Mouse (Mus musculus) limb, embryonic 11.5 days (tissue): ENCODE results near the gene Eif4g1. TPM values are rescaled to one million over a fixed set of nuclear protein-coding genes. Genes with fewer than 3 reads are reported as not detected.
"Not testable (repeated sequence)": the region's sequence is repeated elsewhere in the genome, so short reads cannot be mapped to it uniquely, and the experiment has no call there.

Source experiments
- ATAC-seq: fragments of 200-750 bp; cut with Nextera tagmentation; 2 replicates; pipeline ENCODE4 v1.8.0; 2017; ENCODE audit warnings: low read depth; ENCODE audit not compliant: insufficient number of reproducible peaks, low FRiP score, low TSS enrichment
- DNase-seq: peaks from one replicate; pipeline ENCODE4 v3.0.0-alpha.2; 2015; ENCODE audit warnings: low spot score
- H3K27ac ChIP-seq: fragments of 300-500 bp; sonication (generic); replicated peaks from 2 replicates; pipeline ENCODE4 v1.5.1; 2014; ENCODE audit warnings: low read depth, mild to moderate bottlenecking, low read length
- H3K27me3 ChIP-seq: fragments of 300-500 bp; sonication (generic); 2 replicates; pipeline ENCODE4 v1.6.1; 2014; ENCODE audit warnings: mild to moderate bottlenecking, low read length, mixed read lengths; ENCODE audit not compliant: control insufficient read depth, insufficient read depth
- H3K36me3 ChIP-seq: fragments of 300-500 bp; sonication (generic); 2 replicates; pipeline ENCODE4 v1.6.1; 2014; ENCODE audit warnings: mild to moderate bottlenecking, low read length, moderate library complexity, mixed read lengths; ENCODE audit not compliant: control insufficient read depth, insufficient read depth
- H3K4me1 ChIP-seq: fragments of 300-500 bp; sonication (generic); 2 replicates; pipeline ENCODE4 v1.6.1; 2014; ENCODE audit warnings: low read length, mixed read lengths; ENCODE audit not compliant: control insufficient read depth, insufficient read depth
- H3K4me2 ChIP-seq: fragments of 300-500 bp; sonication (generic); 2 replicates; pipeline ENCODE4 v1.6.1; 2014; ENCODE audit warnings: low read depth, mild to moderate bottlenecking, moderate library complexity; ENCODE audit not compliant: severe bottlenecking
- H3K4me3 ChIP-seq: fragments of 300-500 bp; sonication (generic); 2 replicates; pipeline ENCODE4 v1.5.1; 2014; ENCODE audit warnings: low read depth, low read length
- H3K9ac ChIP-seq: fragments of 300-500 bp; sonication (generic); 2 replicates; pipeline ENCODE4 v1.6.1; 2014; ENCODE audit warnings: mild to moderate bottlenecking, low read length
- H3K9me3 ChIP-seq: fragments of 300-500 bp; sonication (generic); 2 replicates; pipeline ENCODE4 v1.6.1; 2016; ENCODE audit warnings: low read length; ENCODE audit not compliant: control insufficient read depth
- WGBS: fragments of 180-500 bp; shearing (Covaris S2); extraction: QIAGEN DNeasy Blood & Tissue Kit; methylation state at CpG from one replicate; pipeline ENCODE4 v1.1.7; 2014; 5-methylcytosine and 5-hydroxymethylcytosine counted together
- polyA plus RNA-seq: library from polyadenylated mRNA; unstranded; fragments of >200 nt; fragmentation: Nextera tagmentation; extraction: Ambion mirVana; gene quantifications from 2 replicates; pipeline ENCODE4 v1.2.1, GENCODE M21; 2014

Gene Eif4g1
- polyA plus RNA-seq, result 170 and 190 TPM in 2 replicates

- H3K9ac ChIP-seq, H3K36me3 ChIP-seq, H3K27me3 ChIP-seq, H3K4me2 ChIP-seq, H3K9me3 ChIP-seq, ATAC-seq, DNase-seq, H3K27ac ChIP-seq, H3K4me3 ChIP-seq, H3K4me1 ChIP-seq: not testable (repeated sequence)
- 96% methylated on average over 5 of the region's 6 CpGs for WGBS
These were observed at the start of gene Eif4g1 for GRCm38 (mm10) chr16:20668013-20668412. TSS of gene Eif4g1 (plus strand) at chr16:20668313.

- peak overlapping the region; percentile 72 for H3K4me3 ChIP-seq
- peaks cover 23% of the 10 kb centered on the region for H3K27me3 ChIP-seq
- H3K27ac ChIP-seq, result no peak overlapping the region
- no peaks in the 10 kb centered on the region for H3K9me3 ChIP-seq
- H3K4me1 ChIP-seq, result peaks cover 16% of the 10 kb centered on the region
- ATAC-seq, result peak; percentile 48; the same call in 1 of the 2 replicates
- H3K9ac ChIP-seq, result no peak overlapping the region; the same call in 1 of the 2 replicates
- H3K36me3 ChIP-seq, result no peaks in the 10 kb centered on the region
- peak; percentile 70 for DNase-seq
- 2% methylated on average over 82 of the region's 83 CpGs for WGBS
- peak overlapping the region; percentile 99 for H3K4me2 ChIP-seq
These were observed 48.3 kb upstream of the Eif4g1 start for GRCm38 (mm10) chr16:20619541-20620398.

DNA sequence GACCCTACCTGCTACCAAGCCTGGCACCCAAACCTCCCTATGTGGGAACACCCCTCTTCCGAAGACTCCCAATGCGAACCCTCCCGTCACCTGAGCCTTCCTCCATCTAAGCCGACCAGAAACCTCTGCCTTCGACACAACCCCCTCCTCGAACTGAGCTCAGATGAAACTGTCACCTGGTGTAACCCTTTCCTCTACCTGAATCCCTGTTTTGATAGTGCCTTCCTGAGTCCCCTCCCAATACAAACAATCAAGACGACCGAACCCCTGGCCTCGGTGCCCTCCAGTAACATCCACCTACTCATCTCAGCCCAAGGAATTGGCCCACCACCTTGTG, 47.7 kb upstream of the Eif4g1 start:
- Histone ChIP-seq H3K27ac (no peak overlapping the region), H3K4me3 (peak overlapping the region; percentile 72), H3K36me3 (no peaks in the 10 kb centered on the region), H3K4me2 (peak overlapping the region; percentile 99), H3K9me3 (no peaks in the 10 kb centered on the region), H3K4me1 (peaks cover 16% of the 10 kb centered on the region), H3K9ac (no peak overlapping the region; the same call in 1 of the 2 replicates), H3K27me3 (peaks cover 23% of the 10 kb centered on the region)
- ATAC-seq, result 0 out of 2 replicates have a peak, but pooled peaks have one; percentile 10
- under 1% methylated on average over 9 of the region's 9 CpGs for WGBS
- DNase-seq, result no peak

- peaks cover 23% of the 10 kb centered on the region for H3K27me3 ChIP-seq
- ATAC-seq (0 out of 2 replicates have a peak, but pooled peaks have one; percentile 7), DNase-seq (peak; percentile 63)
- H3K4me1 ChIP-seq, result peaks cover 16% of the 10 kb centered on the region
- no peak overlapping the region for H3K27ac ChIP-seq
- H3K4me2 ChIP-seq, result peak overlapping the region; percentile 99
- H3K36me3 ChIP-seq, result no peaks in the 10 kb centered on the region
- H3K9ac ChIP-seq, result peak overlapping the region; percentile 70
- H3K9me3 ChIP-seq, result no peaks in the 10 kb centered on the region
- WGBS, result under 1% methylated on average over 32 of the region's 32 CpGs
- peak overlapping the region; percentile 72 for H3K4me3 ChIP-seq
These were observed 47.3 kb upstream of the Eif4g1 start for GRCm38 (mm10) chr16:20620751-20621190.

- WGBS, result 0% methylated on average over 83 of the region's 92 CpGs
- ATAC-seq, result peak; percentile 51; the same call in 1 of the 2 replicates
- peaks cover 16% of the 10 kb centered on the region for H3K4me1 ChIP-seq
- peak; percentile 67 for DNase-seq
- no peaks in the 10 kb centered on the region for H3K36me3 ChIP-seq
- H3K27ac ChIP-seq, result no peak within 1 kb of the TSS; the same call in 1 of the 2 replicates
- no peaks in the 10 kb centered on the region for H3K9me3 ChIP-seq
- H3K4me2 ChIP-seq, result peak within 1 kb of the TSS; percentile 99
- H3K4me3 ChIP-seq, result peak within 1 kb of the TSS; percentile 72
- peak within 1 kb of the TSS; percentile 70 for H3K9ac ChIP-seq
- H3K27me3 ChIP-seq, result peaks cover 23% of the 10 kb centered on the region
These were observed 46.7 kb upstream of the Eif4g1 start, which contains the start of gene Camk2n2 for GRCm38 (mm10) chr16:20621191-20621990. TSS of gene Camk2n2 (minus strand) at chr16:20621287.

DNA sequence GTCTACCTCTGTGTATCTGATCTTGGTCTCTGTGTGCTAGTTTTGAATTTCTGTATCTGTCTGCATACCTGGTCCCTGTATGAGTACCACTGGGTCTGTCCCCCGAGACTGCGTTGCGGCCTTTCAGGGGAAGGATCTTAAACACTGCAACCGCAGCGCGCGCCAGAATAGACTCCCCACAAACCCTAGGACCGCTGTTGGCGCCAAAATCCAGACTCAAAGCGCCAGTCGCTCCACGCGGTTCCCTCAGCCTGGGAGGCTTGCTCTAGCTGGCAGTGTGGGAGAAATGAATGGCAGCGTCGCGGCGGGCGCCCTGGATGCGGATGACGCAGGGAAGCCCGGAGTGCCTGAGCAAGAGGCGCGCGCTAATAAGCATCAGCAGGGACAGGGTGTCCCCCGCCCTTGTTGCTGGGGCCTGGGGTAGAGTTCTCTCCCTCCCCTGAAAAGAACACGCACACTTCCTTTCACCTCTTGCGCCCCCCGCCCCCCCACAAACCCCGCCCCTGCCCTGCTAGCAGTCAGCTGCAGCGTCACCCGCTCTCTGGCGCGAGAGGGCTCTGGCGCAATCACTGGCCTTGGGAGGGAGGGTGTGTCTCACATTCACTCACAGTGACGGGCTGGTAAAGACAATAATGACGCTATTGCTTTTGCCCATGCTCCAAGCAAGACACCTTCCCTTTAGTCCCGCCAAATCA, 46.0 kb upstream of the Eif4g1 start:
- H3K9ac ChIP-seq, result peak overlapping the region; percentile 70
- peaks cover 23% of the 10 kb centered on the region for H3K27me3 ChIP-seq
- no peaks in the 10 kb centered on the region for H3K9me3 ChIP-seq
- no peak overlapping the region for H3K27ac ChIP-seq
- whole genome bisulfite sequencing, result 0% methylated on average over 37 of the region's 37 CpGs
- no peaks in the 10 kb centered on the region for H3K36me3 ChIP-seq
- H3K4me2 ChIP-seq, result peak overlapping the region; percentile 99
- peak overlapping the region; percentile 72 for H3K4me3 ChIP-seq
- peaks cover 16% of the 10 kb centered on the region for H3K4me1 ChIP-seq
- DNase-seq, result peak; percentile 71
- peak; percentile 23; the same call in 1 of the 2 replicates for ATAC-seq

DNA sequence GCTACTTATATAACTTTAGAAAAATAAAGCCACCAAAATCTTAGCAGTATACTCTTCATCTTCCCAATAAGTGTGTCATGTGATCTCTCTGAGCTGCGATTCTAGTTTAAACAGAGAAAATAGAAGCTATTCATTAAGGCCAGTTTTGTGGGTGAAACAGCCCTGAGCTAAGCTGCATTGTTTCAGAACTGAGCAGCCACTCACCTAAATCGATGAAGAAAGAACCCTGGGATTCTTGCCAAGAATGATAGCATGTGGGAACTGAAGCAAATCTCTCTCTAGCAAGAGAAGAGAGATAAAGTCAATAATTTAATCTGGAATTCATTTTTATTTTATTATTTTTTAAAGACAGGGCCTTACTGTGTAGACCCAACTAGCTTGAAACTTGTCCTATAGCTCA, 44.9 kb upstream of the Eif4g1 start:
- H3K9ac ChIP-seq, result no peak overlapping the region
- H3K4me2 ChIP-seq, result no peak overlapping the region
- no peak overlapping the region for H3K4me3 ChIP-seq
- H3K27ac ChIP-seq, result no peak overlapping the region
- peaks cover 23% of the 10 kb centered on the region for H3K27me3 ChIP-seq
- no peaks in the 10 kb centered on the region for H3K9me3 ChIP-seq
- H3K4me1 ChIP-seq, result peaks cover 16% of the 10 kb centered on the region
- DNase-seq, result no peak
- WGBS, result 79% methylated on average over 2 of the region's 2 CpGs
- no peak for ATAC-seq
- H3K36me3 ChIP-seq, result no peaks in the 10 kb centered on the region
